Mouse (Mus musculus) MEL (cell line): Measurements from ENCODE around the gene Csmd2. TPM values are rescaled to one million over a fixed set of nuclear protein-coding genes. Genes with fewer than 3 reads are reported as not detected.

Experiments used
- DNase-seq: peaks from one replicate; pipeline ENCODE4 v3.0.0; 2011; ENCODE audit warnings: low read depth, low spot score
- H3K27ac ChIP-seq: 2 replicates; pipeline ENCODE4 v1.5.1; 2012; ENCODE audit warnings: low read depth, mild to moderate bottlenecking, control low read depth, low read length, moderate library complexity; ENCODE audit not compliant: control insufficient read depth
- H3K27me3 ChIP-seq, 2 experiments: fragments of 150-350 bp in 1 of 2; sonication (generic) in 1 of 2; 2 replicates each; pipeline ENCODE4 v1.6.1; 2012; ENCODE audit warnings: low read length in 2 of 2, mild to moderate bottlenecking in 2 of 2, improper control_type of control experiment in 1 of 2, moderate library complexity in 1 of 2; ENCODE audit not compliant: insufficient read depth in 2 of 2, control insufficient read depth in 1 of 2
- H3K36me3 ChIP-seq, 2 experiments: 2 replicates each; pipeline ENCODE4 v1.6.1; 2012 to 2014; ENCODE audit warnings: low read length in 2 of 2, improper control_type of control experiment in 1 of 2, inconsistent platforms in 1 of 2, mild to moderate bottlenecking in 1 of 2; ENCODE audit not compliant: insufficient read depth in 2 of 2, control insufficient read depth in 1 of 2
- H3K4me1 ChIP-seq, 2 experiments: fragments of 150-350 bp in 1 of 2; sonication (generic) in 1 of 2; 2 replicates each; pipeline ENCODE4 v1.6.1; 2012; ENCODE audit warnings: low read length in 2 of 2, improper control_type of control experiment in 1 of 2, mild to moderate bottlenecking in 1 of 2; ENCODE audit not compliant: insufficient read depth in 2 of 2, control insufficient read depth in 1 of 2
- H3K4me3 ChIP-seq, 2 experiments: fragments of 150-350 bp in 1 of 2; sonication (generic) in 1 of 2; 2 replicates each; pipeline ENCODE4 v1.5.1; 2012; ENCODE audit warnings: low read depth in 2 of 2, low read length in 2 of 2, mild to moderate bottlenecking in 2 of 2, moderate library complexity in 2 of 2, control low read depth in 1 of 2, improper control_type of control experiment in 1 of 2; ENCODE audit not compliant: control insufficient read depth in 1 of 2, insufficient read depth in 1 of 2
- H3K79me2 ChIP-seq: 2 replicates; pipeline ENCODE4 v1.6.1; 2012; ENCODE audit warnings: mild to moderate bottlenecking, low read length, moderate library complexity; ENCODE audit not compliant: control insufficient read depth, poor library complexity, insufficient read depth
- H3K9ac ChIP-seq: 2 replicates; pipeline ENCODE4 v1.6.1; 2012; ENCODE audit warnings: low read depth, mild to moderate bottlenecking, control low read depth, low read length, moderate library complexity; ENCODE audit not compliant: control insufficient read depth, poor library complexity, severe bottlenecking
- H3K9me3 ChIP-seq: fragments of 150-350 bp; sonication (generic); replicated peaks from 2 replicates; pipeline ENCODE4 v1.6.1; 2012; ENCODE audit warnings: mild to moderate bottlenecking, low read length, improper control_type of control experiment, moderate library complexity; ENCODE audit not compliant: insufficient read depth
- BHLHE40 ChIP-seq: IDR thresholded peaks from 2 replicates; pipeline ENCODE4 v1.6.1; 2012; ENCODE audit warnings: low read depth, mild to moderate bottlenecking, inconsistent platforms, low read length, improper control_type of control experiment, borderline replicate concordance
- CTCF ChIP-seq, 3 experiments: IDR thresholded peaks in 2 of 3; conservative IDR thresholded peaks in 1 of 3; 2 replicates each; pipeline ENCODE4 v1.5.1; 2011 to 2012; ENCODE audit warnings: low read length in 3 of 3, low read depth in 2 of 3, mild to moderate bottlenecking in 2 of 3, improper control_type of control experiment in 1 of 3, inconsistent platforms in 1 of 3, mixed read lengths in 1 of 3, moderate library complexity in 1 of 3; ENCODE audit not compliant: control insufficient read depth in 1 of 3, insufficient read depth in 1 of 3, poor library complexity in 1 of 3, severe bottlenecking in 1 of 3
- EP300 ChIP-seq, 2 experiments: IDR thresholded peaks; 2 replicates each; pipeline ENCODE4 v1.6.1; 2011; ENCODE audit warnings: improper control_type of control experiment in 2 of 2, low read length in 2 of 2, low read depth in 1 of 2, mild to moderate bottlenecking in 1 of 2
- ETS1 ChIP-seq: IDR thresholded peaks from 2 replicates; pipeline ENCODE4 v1.6.1; 2012; ENCODE audit warnings: low read depth, mild to moderate bottlenecking, inconsistent platforms, low read length, improper control_type of control experiment, moderate library complexity
- GABPA ChIP-seq: IDR thresholded peaks from 2 replicates; pipeline ENCODE4 v1.6.1; 2012; ENCODE audit warnings: low read depth, mild to moderate bottlenecking, inconsistent platforms, low read length, improper control_type of control experiment, moderate library complexity
- GATA1 ChIP-seq: IDR thresholded peaks from 2 replicates; pipeline ENCODE4 v1.6.1; 2011; ENCODE audit warnings: low read depth, low read length, improper control_type of control experiment
- KAT2A ChIP-seq: conservative IDR thresholded peaks from 2 replicates; pipeline ENCODE4 v1.6.1; 2012; ENCODE audit warnings: low read depth, low read length, improper control_type of control experiment, inconsistent platforms
- MAFK ChIP-seq: IDR thresholded peaks from 2 replicates; pipeline ENCODE4 v1.6.1; 2011; ENCODE audit warnings: low read depth, mild to moderate bottlenecking, low read length, improper control_type of control experiment, borderline replicate concordance
- MAX ChIP-seq: IDR thresholded peaks from 2 replicates; pipeline ENCODE4 v1.6.1; 2011; ENCODE audit warnings: low read length, improper control_type of control experiment
- MYB ChIP-seq: IDR thresholded peaks from 2 replicates; pipeline ENCODE4 v1.6.1; 2011; ENCODE audit warnings: mild to moderate bottlenecking, low read depth, low read length, improper control_type of control experiment
- NELFE ChIP-seq: IDR thresholded peaks from 2 replicates; pipeline ENCODE4 v1.6.1; 2011; ENCODE audit warnings: low read depth, low read length, improper control_type of control experiment
- POLR2AphosphoS2 ChIP-seq: IDR thresholded peaks from 2 replicates; pipeline ENCODE4 v1.6.1; 2011; ENCODE audit warnings: low read length, improper control_type of control experiment
- SIN3A ChIP-seq: IDR thresholded peaks from 2 replicates; pipeline ENCODE4 v1.6.1; 2012; ENCODE audit warnings: low read length, improper control_type of control experiment, inconsistent platforms
- SMC3 ChIP-seq: IDR thresholded peaks from 2 replicates; pipeline ENCODE4 v1.6.1; 2011; ENCODE audit warnings: low read depth, low read length, improper control_type of control experiment
- TCF12 ChIP-seq: IDR thresholded peaks from 2 replicates; pipeline ENCODE4 v1.6.1; 2014; ENCODE audit warnings: low read depth, mild to moderate bottlenecking, inconsistent platforms, low read length, improper control_type of control experiment, moderate library complexity
- USF2 ChIP-seq, 2 experiments: IDR thresholded peaks; 2 replicates each; pipeline ENCODE4 v1.6.1; 2011 to 2012; ENCODE audit warnings: improper control_type of control experiment in 2 of 2, low read length in 2 of 2, borderline replicate concordance in 1 of 2, inconsistent platforms in 1 of 2, low read depth in 1 of 2, mild to moderate bottlenecking in 1 of 2; ENCODE audit not compliant: insufficient read depth in 1 of 2
- ZKSCAN1 ChIP-seq: IDR thresholded peaks from 2 replicates; pipeline ENCODE4 v1.6.1; 2012; ENCODE audit warnings: low read depth, mild to moderate bottlenecking, inconsistent platforms, low read length, improper control_type of control experiment, moderate library complexity
- ZMIZ1 ChIP-seq: IDR thresholded peaks from 2 replicates; pipeline ENCODE4 v1.6.1; 2012; ENCODE audit warnings: low read depth, mild to moderate bottlenecking, inconsistent platforms, low read length, improper control_type of control experiment, moderate library complexity
- ZNF384 ChIP-seq: IDR thresholded peaks from 2 replicates; pipeline ENCODE4 v1.6.1; 2012; ENCODE audit warnings: low read depth, mild to moderate bottlenecking, inconsistent platforms, low read length, improper control_type of control experiment
- polyA plus RNA-seq, 2 experiments: library from polyadenylated mRNA; stranded (reverse) in 1 of 2; unstranded in 1 of 2; fragments of >175 nt in 1 of 2; fragments of >200 nt in 1 of 2; gene quantifications; 2 replicates each; pipeline versions ENCODE4 v1.2.1 to v1.2.4; 2012; ENCODE audit warnings: low replicate concordance in 2 of 2, low read depth in 1 of 2; ENCODE audit not compliant: insufficient read length in 2 of 2, insufficient read depth in 1 of 2, missing spikeins in 1 of 2
- total RNA-seq: library from RNA; depleted of rRNA; stranded (reverse); fragments of 300-350 nt; gene quantifications from 2 replicates; pipeline ENCODE4 v1.2.3, GENCODE M21; 2012

Gene Csmd2
- total and polyA plus RNA-seq, 3 experiments, result not detected

GRCm38 (mm10) chr4:128405576-128405975, 417.9 kb downstream of the Csmd2 start:
- H3K9ac ChIP-seq, result no peak overlapping the region
- no peak overlapping the region for H3K27ac ChIP-seq
- no peak overlapping the region for H3K4me3 ChIP-seq
- DNase-seq, result no peak
- H3K4me1 ChIP-seq, result no peaks in the 10 kb centered on the region
- H3K79me2 ChIP-seq, result no peaks in the 10 kb centered on the region
- no peaks in the 10 kb centered on the region for H3K9me3 ChIP-seq
- TF ChIP-seq EP300 (IDR thresholded peaks at IDR 0.05; ENCODE audit: low read depth in 1 of 2, low read length in 2 of 2) (no peak), NELFE (no peak), TCF12 (no peak), ZMIZ1 (no peak), CTCF (IDR thresholded peaks at IDR 0.05 in 2 of 3, conservative IDR thresholded peaks at IDR 0.05 in 1 of 3; ENCODE audit: control insufficient read depth in 1 of 3, insufficient read depth in 1 of 3, low read depth in 2 of 3, low read length in 3 of 3, poor library complexity in 1 of 3, severe bottlenecking in 1 of 3) (no peak)
- no peaks in the 10 kb centered on the region for H3K27me3 ChIP-seq
- no peaks in the 10 kb centered on the region for H3K36me3 ChIP-seq

DNA sequence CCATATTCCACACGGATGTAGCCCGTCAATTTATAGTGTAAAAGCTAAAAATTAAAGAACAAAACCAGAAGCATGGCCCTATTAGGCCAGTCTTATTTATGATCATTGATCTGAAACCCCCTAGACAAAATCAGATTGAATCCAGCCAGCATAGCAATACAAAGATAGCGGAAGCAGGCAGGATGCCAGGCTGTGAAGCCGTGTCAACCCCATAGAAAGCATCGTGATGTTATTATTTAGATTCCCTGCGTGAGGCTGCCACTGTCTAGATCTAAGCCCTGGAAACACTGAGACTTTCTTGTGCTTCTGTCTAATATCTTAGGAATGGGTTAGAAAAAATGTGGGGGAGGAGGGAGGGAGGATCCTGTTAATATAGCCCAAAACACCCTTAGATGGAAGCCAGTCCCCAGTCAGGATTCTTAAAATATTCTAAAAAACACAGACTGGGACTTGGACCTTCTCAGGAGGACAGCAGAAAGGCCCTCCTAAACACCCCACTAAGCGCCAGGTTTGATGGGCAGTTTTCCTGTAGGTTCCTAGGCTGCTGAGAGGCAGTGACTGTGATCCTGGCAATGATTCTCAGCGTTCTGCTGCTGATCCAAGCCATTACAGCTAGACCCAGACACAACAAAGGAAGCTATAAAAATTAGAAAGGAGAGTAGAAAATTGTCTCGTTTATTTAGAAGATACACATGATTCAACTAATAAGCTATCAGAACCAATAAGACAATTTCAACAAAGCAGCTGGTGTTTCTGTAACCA, 419.6 kb downstream of the Csmd2 start:
- Histone ChIP-seq H3K9ac (no peak overlapping the region), H3K27me3 (no peaks in the 10 kb centered on the region), H3K27ac (no peak overlapping the region), H3K4me1 (no peaks in the 10 kb centered on the region), H3K4me3 (no peak overlapping the region), H3K36me3 (no peaks in the 10 kb centered on the region), H3K79me2 (no peaks in the 10 kb centered on the region), H3K9me3 (no peaks in the 10 kb centered on the region)
- no peak for TF ChIP-seq POLR2AphosphoS2
- TF ChIP-seq USF2 (IDR thresholded peaks at IDR 0.05; ENCODE audit: borderline replicate concordance in 1 of 2, insufficient read depth in 1 of 2, low read depth in 1 of 2, low read length in 2 of 2), result no peak
- TF ChIP-seq KAT2A, result no peak
- no peak for TF ChIP-seq GABPA
- TF ChIP-seq MAX, result no peak
- no peak for TF ChIP-seq ZMIZ1
- TF ChIP-seq EP300 (IDR thresholded peaks at IDR 0.05; ENCODE audit: low read depth in 1 of 2, low read length in 2 of 2), result no peak
- no peak for TF ChIP-seq BHLHE40
- TF ChIP-seq ZNF384, result no peak
- TF ChIP-seq MYB, result no peak
- no peak for TF ChIP-seq TCF12
- TF ChIP-seq SMC3, result no peak
- TF ChIP-seq GATA1, result no peak
- no peak for TF ChIP-seq SIN3A
- no peak for TF ChIP-seq NELFE
- TF ChIP-seq MAFK, result no peak
- no peak for TF ChIP-seq ZKSCAN1
- TF ChIP-seq ETS1, result no peak
- DNase-seq, result no peak
